Mouse (Mus musculus): Measurements from ENCODE around the gene Inka2. TPM values are rescaled to one million over a fixed set of nuclear protein-coding genes. Genes with fewer than 3 reads are reported as not detected.
A peak's percentile ranks its signal among the peaks of the same experiment; 100 is the strongest.
"Not testable (repeated sequence)": the region's sequence is repeated elsewhere in the genome, so short reads cannot be mapped to it uniquely, and the experiment has no call there.

Inka2 gene
- total RNA-seq, 2 experiments from 2014 or later: 3.3 to 4.0 TPM

DNA sequence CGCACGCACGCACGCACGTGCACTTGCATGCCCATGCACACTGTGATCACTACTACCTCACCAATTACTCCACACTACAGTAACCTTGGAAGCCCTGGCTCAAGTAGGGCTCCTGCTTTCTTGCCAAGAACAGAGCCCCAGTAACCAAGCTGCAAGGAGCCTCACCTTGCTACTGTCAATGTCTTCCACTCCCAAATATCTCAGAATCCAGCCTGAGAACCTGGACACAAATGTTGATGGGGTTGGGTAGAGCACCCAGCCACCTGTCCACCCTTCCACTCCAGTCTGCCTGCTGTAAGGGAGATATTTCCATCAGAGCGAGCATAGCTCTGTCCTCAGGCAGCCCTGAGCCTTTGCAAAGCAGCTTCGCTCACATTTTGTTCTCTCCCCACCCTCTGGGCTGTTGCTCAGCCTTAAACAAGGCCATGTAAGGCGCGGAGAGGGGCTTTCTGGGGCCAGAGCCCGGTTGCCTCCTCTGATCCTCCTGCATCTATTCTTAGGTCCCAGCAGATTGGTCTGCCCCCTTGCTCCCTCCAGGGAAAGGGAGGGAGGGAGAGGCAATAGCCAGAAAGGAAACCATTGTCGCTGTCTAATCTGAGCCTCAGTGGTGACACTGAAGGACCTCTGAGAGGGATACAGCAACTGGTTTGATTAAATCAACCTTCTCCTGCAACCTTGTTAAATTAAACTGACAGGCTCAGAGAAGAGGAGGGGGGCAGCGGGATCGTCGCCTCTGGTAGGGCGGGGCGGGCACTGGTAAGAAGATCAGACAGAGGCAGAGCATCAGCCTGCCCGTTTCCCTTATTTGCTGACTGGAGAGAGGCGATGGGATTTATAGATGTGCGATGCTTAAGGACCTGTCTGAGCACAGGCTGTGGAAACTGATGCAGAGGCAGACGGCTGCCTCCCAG, 8.7 kb upstream of the Inka2 start:
- no peak for DNase-seq

GRCm38 (mm10) chr3:105696387-105697147, 7.8 kb upstream of the Inka2 start:
- no peak for DNase-seq
- intact Hi-C loops (cut with DNase I): no loop called here

More for the DNA sequence above, 8.7 kb upstream of the Inka2 start:
- intact Hi-C loops (cut with DNase I): no loop called here

- intact Hi-C loops (cut with DNase I): no loop called here
- DNase-seq: no peak
These were observed 7.3 kb upstream of the Inka2 start for GRCm38 (mm10) chr3:105697148-105697441.

GRCm38 (mm10) chr3:105698311-105698710, 6.1 kb upstream of the Inka2 start:
- DNase-seq: no peak
- intact Hi-C loops (cut with DNase I): no loop called here

GRCm38 (mm10) chr3:105699241-105699933, 5.0 kb upstream of the Inka2 start:
- intact Hi-C loops (cut with DNase I): no loop called here
- no peak for DNase-seq

GRCm38 (mm10) chr3:105700786-105701185, 3.6 kb upstream of the Inka2 start:
- DNase-seq; intact Hi-C loops (cut with DNase I): not testable (repeated sequence)

- peak in 1 of 2 experiments; percentile 20 for DNase-seq
- intact Hi-C loops (cut with DNase I): no loop called here
These were observed 3.0 kb upstream of the Inka2 start for GRCm38 (mm10) chr3:105701399-105701798.

GRCm38 (mm10) chr3:105703571-105703970, 828 bp upstream of the Inka2 start:
- intact Hi-C loops (cut with DNase I): no loop called here
- DNase-seq: no peak

DNA sequence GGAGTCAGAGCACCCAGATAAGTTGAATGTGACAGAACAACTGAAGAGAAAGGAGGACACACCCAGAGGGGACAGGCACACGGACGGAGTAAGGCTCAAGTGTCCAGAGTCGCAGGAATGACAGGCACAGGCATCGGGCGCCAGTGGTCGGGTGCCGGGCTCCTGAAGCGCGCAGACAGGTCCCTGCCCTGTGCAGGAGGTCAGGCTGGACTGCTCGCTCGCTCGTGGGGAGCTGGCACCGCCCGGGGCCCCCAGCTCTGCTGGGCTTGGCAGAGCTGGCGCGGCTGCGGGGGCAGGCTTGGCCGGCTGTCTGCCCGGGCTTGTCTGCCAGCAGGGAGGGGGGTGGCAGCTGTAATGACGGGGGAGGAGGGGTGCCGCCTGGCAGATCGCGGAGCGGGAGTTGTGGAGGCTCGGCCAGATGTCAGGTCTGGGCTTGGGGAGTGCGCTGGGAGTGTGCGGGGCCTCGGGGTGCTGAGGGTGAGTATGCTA, 706 bp downstream of the Inka2 start:
- DNase-seq: peak; percentile 47 to 57
- intact Hi-C loops (cut with DNase I): no loop called here

GRCm38 (mm10) chr3:105705561-105705960, 1.2 kb downstream of the Inka2 start:
- intact Hi-C loops (cut with DNase I): no loop called here
- no peak for DNase-seq

DNA sequence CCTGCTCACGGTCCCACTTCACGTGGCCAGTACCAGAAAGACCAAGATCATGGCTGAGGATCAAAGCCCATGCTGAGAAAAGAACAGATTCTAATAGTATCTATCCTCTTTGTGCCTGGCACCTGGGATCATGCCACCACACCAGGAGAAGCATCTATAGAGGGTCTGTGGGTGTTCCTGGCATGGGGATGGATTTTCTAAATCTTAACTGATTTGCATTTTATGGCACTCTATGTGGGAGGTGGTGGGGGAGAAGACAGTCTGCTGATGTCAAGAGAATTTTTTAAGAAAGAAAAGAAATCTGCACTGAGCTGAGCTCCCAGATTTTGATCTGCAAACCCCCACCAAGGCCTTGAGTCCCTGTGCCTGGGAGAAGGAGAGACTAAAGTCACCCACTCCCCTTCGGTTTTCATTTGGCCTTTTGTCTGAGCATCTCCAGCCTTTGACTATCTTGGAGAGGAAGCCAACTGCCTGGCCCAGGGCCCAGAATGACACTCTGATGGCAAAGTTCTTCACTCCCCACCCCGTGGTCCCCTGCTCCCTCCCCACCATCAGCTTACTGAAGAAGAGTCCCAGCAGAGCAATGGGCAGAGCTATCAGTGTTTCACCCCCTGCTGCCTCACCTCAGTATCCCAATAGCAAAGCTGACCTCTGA, 2.1 kb downstream of the Inka2 start:
- DNase-seq: no peak
- intact Hi-C loops (cut with DNase I): no loop called here

GRCm38 (mm10) chr3:105707590-105707989, 3.2 kb downstream of the Inka2 start:
- intact Hi-C loops (cut with DNase I): no loop called here
- no peak for DNase-seq

DNA sequence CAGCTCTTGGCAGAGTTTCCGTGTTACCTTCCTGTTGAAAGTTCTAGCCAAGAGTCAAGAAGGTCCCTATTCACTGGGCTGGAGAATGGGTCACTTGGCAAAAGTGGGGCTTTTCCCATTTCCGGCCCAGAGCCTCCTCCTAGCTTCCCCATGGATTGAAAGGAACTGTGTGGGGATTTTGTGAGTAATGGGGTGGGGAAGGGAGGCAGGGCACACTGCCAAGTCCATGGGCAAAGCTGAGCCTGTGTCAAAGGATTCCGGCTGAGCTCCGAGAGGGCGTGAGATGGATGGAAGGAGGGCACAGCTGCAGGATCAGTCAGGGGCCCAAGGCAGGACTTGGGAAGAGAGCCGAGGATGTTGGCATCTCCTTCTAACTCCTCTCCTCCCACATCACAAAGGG, 5.8 kb downstream of the Inka2 start:
- intact Hi-C loops (cut with DNase I): no loop called here
- DNase-seq: peak in 1 of 2 experiments; percentile 25

GRCm38 (mm10) chr3:105711741-105712140, 7.3 kb downstream of the Inka2 start:
- DNase-seq: peak; percentile 38 to 67
- intact Hi-C loops (cut with DNase I): no loop called here

DNA sequence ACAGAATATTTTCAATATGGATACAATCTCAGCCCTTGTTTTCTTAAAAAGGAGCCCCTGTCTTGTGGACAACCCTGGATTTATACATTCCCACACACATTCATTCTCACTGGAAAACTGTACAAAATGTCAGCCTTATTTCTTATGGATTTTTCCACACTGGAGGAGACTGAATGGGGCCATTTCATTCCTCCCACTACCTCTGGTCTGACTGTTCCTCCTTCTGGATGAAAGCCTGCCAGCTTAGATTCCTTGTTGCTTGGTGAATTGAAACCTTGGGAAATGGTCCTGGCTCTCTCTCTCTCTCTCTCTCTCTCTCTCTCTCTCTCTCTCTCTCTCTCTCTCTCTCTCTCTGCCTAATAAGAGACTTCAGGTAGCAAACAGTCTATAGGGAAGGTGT, 8.4 kb downstream of the Inka2 start:
- no peak for DNase-seq
- intact Hi-C loops (cut with DNase I): no loop called here

DNA sequence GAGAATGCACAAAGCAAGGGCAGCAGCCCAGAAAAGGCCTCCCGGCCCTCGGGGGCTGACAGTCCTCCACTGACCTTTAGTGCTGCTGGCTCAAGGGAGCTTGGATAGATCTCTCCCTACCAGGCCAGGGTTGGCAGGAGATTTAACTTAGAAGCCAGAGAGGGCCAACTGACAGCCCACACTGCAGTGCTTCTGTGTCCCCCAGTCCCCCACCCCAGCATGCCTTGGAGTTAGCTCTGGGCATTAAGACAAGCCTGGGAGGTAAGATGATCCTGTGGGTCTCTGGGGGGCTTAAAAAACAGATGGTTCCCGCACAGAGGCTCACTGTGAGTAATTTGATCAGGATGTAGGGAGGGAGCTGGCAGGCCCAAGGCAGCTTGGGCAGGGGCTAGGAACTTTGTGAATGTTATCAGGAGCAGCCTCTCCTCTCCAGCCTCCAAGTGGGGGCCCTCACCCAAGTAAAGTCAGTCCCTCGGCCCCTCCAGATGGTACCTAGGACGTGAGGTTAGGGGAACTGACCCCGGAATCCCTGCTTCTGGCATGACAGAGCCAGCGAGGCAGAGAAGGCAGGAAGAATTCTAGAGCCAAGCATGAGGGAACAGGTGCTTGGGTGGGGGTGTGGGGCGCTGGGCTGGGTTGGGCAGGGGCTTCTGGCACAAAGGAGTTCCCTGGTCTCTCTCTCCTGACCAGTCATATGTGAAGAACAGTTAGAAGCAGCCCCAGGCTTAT, 9.9 kb downstream of the Inka2 start:
- peak; percentile 17 to 50 for DNase-seq

GRCm38 (mm10) chr3:105714820-105715167, 10.4 kb downstream of the Inka2 start:
- intact Hi-C loops (cut with DNase I): no loop called here
- DNase-seq: no peak

More for the DNA sequence above, 9.9 kb downstream of the Inka2 start:
- intact Hi-C loops (cut with DNase I): no loop called here

- intact Hi-C loops (cut with DNase I): no loop called here
- DNase-seq: peak; percentile 24 to 27
These were observed 12.1 kb downstream of the Inka2 start for GRCm38 (mm10) chr3:105716353-105717000.

DNA sequence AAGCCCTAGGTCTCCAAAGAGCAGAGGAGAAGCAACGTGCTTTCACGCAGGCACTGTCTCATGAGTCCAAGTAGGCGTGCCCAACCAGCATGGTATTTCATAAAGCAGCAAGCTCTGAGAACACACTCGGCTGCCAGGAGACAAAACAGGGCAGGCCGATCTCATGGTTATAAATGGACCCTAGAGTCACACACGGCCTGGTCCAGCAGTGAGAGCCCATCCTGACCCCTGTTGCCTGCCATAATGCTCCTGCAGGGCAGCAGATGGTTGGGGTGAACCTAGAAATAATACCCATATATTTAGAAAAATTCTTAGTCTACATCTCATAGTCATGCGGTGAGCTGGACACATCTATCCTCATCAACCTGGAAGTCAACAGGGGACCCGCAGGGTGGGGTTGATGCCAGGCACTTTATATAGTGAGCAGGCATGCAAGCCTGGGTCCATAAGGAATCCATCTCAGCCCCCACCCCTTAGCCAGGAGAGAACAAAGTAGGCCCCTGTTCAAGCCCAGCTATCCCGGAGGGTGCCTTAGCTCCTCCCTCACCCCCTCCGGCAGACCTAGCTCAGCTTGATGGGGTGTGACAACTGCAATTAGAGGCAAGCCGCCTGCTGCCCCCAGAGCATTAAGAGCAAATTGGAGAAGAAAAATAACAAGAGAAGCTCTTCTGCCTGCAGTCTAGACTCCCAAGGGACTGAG, 13.6 kb downstream of the Inka2 start:
- DNase-seq: peak; percentile 21 to 32

More for the DNA sequence above, 13.6 kb downstream of the Inka2 start:
- intact Hi-C loops (cut with DNase I): no loop called here

Data from gastrocnemius, postnatal 36 days (tissue).